Mouse (Mus musculus): ENCODE data around the gene Slco4a1.
A peak's percentile ranks its signal among the peaks of the same experiment; 100 is the strongest.

The Slco4a1 gene

GRCm38 (mm10) chr2:180455723-180456698, at the start of gene Slco4a1:
Gene Slco4a1 (plus strand): TSS chr2:180456245.
- peak; percentile 53 for DNase-seq (ENCODE audit: extremely low read depth, low read depth)

DNA sequence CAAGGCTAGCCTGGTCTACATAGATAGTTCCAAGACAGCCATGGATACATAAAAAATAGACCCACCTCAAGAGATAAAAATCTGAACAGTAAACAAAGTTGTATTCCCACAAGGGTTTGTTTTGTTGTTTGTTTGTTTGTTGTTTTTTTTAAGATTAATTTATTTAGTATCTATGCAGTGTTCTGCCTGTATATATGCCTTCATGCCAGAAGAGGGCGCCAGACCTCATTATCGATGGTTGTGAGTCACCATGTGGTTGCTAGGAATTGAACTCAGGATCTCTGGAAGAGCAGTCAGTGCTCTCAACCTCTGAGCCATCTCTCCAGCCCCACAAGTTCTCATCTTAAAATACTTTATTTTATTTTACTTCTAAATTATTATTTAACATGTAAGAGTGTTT, 47.6 kb upstream of the Slco4a1 start:
- DNase-seq (ENCODE audit: extremely low read depth, low read depth), result no peak

- no peak for DNase-seq (ENCODE audit: extremely low read depth, low read depth)
Observed at GRCm38 (mm10) chr2:180410432-180410831, 45.6 kb upstream of the Slco4a1 start.

DNA sequence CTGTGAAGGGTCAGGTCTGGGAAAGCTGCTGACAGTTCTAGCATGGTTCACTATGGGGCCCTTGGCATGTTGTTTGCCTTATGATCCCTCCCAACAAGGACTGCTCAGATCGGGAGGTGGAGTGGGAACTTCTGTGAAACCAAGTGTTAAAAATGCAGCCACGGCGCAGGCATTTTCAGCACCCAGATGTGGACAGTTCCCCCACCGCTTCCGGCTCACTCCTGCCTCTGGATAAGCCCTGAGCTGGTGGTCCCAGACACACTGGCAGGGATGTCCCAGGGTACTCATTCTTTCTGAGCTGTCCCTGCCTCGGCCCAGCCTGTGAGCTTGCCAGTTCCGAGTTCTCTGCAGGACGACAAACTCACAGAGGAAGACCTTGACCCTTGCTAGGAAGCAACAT, 45.0 kb upstream of the Slco4a1 start:
- DNase-seq (ENCODE audit: extremely low read depth, low read depth), result no peak

DNA sequence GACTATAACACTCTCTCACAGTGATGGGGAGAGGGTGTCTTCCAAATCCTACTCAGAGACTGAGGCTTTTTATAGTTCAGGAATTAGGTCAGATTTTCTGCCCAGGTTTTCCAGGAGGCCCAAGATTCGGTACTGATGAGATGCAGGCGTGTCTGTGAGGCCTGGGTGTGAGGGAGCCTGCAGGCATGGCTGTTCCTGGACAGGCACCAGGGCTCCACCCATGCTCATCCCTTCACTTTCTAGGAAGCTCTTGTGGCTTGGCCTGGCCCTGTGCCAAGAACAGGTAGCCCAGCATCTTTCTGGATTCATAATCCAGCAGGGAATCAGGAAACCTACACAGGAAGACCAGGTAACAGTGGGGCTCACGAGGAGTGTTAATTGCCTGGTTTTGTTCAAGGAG, 40.4 kb upstream of the Slco4a1 start:
- DNase-seq (ENCODE audit: extremely low read depth, low read depth), result no peak

DNA sequence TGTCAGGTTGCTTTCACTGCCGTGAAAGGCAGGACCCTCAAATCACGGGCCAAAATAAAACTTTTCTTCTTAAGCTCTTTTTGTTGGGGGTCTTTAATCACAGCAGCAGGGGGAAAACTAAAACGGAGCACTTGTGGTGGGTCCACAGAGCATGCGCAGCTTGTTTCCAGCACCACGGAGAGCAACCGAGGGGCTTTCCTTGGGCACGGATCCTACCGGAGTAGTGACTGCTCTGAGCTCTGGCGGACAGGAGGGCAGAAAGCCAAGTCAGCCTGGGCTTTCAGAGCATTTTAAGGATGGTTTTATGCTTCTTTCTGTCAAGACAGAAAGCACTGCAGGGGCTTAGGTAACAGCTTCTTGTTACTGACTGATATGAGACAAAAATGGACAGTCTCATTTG, 38.3 kb upstream of the Slco4a1 start:
- no peak for DNase-seq (ENCODE audit: extremely low read depth, low read depth)

GRCm38 (mm10) chr2:180420641-180421040, 35.4 kb upstream of the Slco4a1 start:
- no peak for DNase-seq (ENCODE audit: extremely low read depth, low read depth)

DNA sequence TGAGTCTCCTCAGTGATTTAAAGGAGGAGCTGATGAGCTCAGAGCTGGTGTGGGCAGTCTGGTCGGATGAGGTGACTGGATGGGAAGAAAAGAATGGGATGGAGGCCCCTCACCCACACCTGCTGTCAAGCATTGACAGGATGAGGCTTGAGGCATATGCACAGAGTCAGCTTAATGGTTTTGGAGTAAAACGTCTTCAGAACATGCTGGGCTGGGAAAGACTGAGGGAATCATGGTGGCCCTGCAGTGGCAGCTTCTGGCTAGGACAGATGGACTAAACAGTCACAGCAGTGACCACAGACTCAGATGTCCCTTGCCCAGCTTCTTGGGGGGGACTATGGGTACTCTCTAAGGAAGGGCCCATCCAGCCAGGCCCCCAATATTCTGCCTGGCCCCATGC, 30.9 kb upstream of the Slco4a1 start:
- no peak for DNase-seq (ENCODE audit: extremely low read depth, low read depth)

DNA sequence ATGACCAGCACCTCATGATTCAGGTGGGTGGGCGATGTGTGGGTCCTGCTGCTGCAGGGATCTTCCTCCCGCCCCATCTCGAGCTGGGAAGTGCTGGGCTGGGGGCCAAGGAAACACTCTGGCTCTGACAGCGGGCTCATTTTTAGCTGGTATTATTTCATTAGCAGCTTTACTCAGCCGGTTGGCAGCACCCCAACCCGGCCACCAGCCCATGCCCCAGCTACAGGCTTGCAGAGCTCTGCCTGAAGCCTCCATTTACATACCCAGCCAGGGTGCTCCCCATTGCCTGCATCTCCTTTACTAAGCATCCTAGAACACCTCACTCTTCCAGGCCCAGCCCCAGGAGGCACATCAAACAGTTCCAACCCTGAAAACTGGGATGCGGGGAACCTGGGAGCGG, 29.0 kb upstream of the Slco4a1 start:
- no peak for DNase-seq (ENCODE audit: extremely low read depth, low read depth)

DNA sequence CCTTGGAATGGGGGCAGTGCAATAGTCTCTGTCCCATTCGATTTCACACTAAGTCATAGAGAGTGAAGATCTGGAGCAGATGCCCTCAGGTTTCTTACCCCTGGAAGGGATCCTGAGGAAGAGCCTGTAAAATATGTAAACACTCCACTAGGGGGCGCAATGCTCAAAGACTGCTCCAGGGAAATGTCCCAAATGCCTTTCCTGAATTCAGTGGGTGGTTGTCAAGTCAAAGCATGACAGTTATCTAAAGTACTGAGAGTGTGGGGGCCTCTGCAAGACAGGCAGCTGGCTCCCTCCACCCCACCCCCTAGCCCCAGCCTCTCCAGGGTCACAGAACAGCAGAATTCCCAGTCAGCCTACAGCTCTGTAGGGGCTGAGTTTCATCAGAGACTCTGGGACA, 27.7 kb upstream of the Slco4a1 start:
- no peak for DNase-seq (ENCODE audit: extremely low read depth, low read depth)

DNA sequence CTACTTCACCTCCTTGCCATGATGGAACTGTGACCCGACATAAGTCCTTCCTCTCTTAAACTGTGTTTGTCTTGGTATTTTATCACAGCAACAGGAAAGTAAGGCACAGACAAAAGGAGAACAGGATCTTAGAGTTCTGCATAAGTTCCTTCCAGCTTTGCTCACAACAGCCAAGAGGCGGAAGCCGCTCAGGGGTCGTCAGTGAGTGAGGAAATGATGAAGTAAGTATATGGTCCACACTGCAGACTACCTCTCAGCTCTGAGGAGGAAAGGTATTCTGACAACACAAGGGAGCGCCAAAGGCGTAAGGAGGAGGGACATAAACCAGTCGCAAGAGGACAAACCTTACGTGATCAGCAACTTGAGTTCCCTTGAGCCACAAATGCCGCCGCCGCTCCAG, 25.4 kb upstream of the Slco4a1 start:
- DNase-seq (ENCODE audit: extremely low read depth, low read depth), result no peak

DNA sequence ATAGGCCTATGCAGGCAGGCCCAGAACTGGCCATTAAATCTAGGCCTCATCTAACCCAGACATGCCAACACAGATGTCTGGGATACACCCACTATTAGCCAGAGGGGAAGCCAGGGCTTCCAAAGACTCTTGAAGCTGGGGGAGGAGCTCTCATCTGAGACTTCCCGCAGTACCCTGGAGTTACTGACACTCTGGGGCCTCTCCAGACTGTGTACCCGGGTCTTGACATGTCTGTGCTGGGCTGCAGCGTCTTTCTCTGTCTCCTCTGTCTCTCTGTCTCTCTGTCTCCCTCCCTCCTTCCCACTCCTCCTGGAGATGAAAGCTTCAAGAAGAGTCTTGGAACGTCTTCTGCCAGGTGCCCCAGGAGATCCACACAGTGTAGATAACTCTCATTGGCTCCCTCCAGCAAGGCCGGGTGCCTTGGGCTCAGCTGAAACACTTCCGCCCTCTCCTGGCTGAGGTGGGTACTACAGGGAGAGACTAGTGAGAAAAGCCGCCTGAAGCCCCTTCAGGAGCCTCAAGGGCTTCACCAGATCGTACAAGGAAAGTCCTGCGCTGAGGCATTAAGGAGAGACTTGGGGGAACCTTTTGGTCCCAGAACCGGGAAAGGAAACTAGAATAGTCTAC, 23.9 kb upstream of the Slco4a1 start:
- peak; percentile 30 for DNase-seq (ENCODE audit: extremely low read depth, low read depth)

- no peak for DNase-seq (ENCODE audit: extremely low read depth, low read depth)
Observed at GRCm38 (mm10) chr2:180432751-180433150, 23.3 kb upstream of the Slco4a1 start.

DNA sequence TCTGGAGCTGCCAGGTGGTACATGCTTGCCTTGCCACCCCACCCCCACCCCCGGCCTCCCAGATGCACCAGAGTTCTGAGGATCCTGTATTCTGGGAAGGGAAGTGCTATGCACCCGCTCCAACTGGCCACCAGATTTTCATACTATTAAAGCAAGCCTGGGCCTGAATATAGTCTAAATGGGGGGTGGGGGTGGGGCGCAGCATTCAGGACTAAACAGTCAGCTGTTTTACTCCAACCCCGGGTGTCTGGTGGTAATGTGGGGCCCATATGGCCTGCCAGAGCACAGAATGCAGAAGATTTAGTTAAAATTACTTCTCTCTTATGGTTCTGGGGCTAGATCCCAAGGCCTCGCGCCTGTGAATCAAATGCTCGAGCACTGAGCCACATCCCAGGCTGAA, 22.7 kb upstream of the Slco4a1 start:
- no peak for DNase-seq (ENCODE audit: extremely low read depth, low read depth)

- no peak for DNase-seq (ENCODE audit: extremely low read depth, low read depth)
Observed at GRCm38 (mm10) chr2:180435341-180435926, 20.6 kb upstream of the Slco4a1 start.

GRCm38 (mm10) chr2:180437149-180437864, 18.7 kb upstream of the Slco4a1 start:
- no peak for DNase-seq (ENCODE audit: extremely low read depth, low read depth)

- no peak for DNase-seq (ENCODE audit: extremely low read depth, low read depth)
Observed at GRCm38 (mm10) chr2:180439791-180440190, 16.3 kb upstream of the Slco4a1 start.

GRCm38 (mm10) chr2:180440596-180441332, 15.3 kb upstream of the Slco4a1 start:
- no peak for DNase-seq (ENCODE audit: extremely low read depth, low read depth)

DNA sequence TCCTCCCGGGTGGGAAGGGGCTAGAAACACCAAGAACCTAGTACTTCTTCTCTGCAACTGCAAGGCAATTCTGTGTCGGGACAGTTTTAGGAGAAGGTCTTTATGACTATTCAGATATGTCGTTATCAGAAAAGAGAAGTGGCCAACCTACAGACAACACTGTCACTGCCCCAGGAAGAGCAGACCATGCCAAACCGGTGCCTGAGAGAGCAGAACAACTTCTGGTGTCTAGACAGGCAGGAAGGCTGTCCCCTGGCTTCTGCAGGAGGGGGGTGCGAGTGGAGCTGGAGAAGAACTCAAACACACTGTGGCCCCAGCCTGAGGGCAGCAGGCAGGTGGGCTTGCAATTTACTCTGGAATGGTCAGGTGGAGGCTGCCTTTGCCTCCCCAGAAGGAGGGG, 14.0 kb upstream of the Slco4a1 start:
- DNase-seq (ENCODE audit: extremely low read depth, low read depth), result no peak

DNA sequence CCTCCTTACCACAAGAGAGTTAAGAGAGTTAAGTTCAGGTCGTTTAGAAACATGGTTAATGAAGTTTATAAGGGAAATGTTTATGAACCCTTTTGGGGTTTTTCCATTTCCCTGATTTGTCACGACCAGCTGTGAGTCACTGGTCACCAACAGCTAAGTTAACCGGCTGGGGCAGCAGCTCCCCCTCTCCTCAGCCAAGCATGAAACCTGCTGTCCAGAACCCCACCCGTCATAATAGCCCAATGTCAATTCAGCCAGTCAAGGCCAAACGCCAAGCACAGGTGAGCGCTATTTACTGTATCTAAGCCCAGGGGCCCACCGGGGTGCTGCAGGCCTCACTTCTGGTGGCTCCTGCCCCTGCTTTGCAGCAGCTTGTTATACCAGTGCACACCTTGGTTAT, 12.2 kb upstream of the Slco4a1 start:
- no peak for DNase-seq (ENCODE audit: extremely low read depth, low read depth)

Measured in MEL-GATA-1-ER (cell line).